Mouse (Mus musculus) E14TG2a.4 (cell line): ENCODE data around the gene Itih3.

Experiments used
- CTCF ChIP-seq: conservative IDR thresholded peaks from 2 replicates; pipeline ENCODE4 v1.5.1; 2014; ENCODE audit warnings: low read length
- NANOG ChIP-seq: IDR thresholded peaks from 2 replicates; pipeline ENCODE4 v1.6.1; 2014; ENCODE audit warnings: borderline replicate concordance, low read length, mixed read lengths
- POU5F1 ChIP-seq: IDR thresholded peaks from 2 replicates; pipeline ENCODE4 v1.6.1; 2014; ENCODE audit warnings: low read length, borderline replicate concordance

DNA sequence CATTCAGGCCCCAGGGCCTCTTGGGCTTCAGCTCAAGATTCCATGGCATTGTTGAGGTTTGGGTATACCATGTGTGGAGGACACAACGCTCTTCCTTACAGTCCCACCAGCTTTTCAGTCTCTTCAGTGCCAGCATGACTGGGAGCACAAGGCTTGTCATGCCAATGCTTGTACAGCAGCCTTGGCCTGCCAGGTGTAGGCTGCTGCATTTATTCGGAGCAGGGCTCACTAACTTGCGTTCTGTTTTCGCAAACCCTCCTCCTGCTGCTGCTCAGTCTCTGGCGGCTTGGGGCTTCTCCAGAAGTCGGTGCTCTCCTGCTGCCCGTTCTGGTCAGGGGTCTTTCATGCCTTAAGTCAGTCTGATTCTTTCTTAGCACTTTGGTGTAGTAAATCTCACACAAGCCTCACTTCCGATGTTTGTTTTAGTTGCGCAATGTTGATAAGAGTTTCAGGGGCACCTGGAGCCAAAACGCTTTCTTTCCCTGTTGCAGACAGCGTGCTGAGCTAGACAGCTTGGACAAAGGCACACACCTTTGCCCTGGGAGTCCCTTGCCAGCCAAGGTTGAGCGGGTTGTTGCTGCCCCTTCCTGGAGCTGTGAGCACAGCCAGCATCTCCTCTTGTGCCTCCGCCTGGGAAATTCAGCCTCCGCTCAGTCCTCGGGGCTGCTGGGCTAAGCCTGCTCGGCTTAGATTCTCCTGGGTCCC lies 62.0 kb downstream of the Itih3 start:
- TF ChIP-seq CTCF (no peak), POU5F1 (no peak), NANOG (no peak)
